In genomic region chr15:77799491-77800474, GRCm38 (mm10) we compare ENCODE assay signal across 9 mouse cellular contexts. TPM values are rescaled to one million over a fixed set of nuclear protein-coding genes. Genes with fewer than 3 reads are reported as not detected.
DNase-seq lines count a peak whose midpoint lies in the region; ATAC-seq and TF ChIP-seq lines count a peak whose summit lies in the region.
"Had no signal": no experiment of that assay in that cellular context is flagged by ENCODE, and none has a peak within 500 bp of the region (broad histone marks: within the 10 kb centered on the region; RNA-seq: fewer than 3 reads in every experiment).

No protein-coding gene starts in this region.

- H3K4me1 ChIP-seq in lung, embryonic 15.5 days, result peaks cover 57% of the 10 kb centered on the region
- peaks cover 22% of the 10 kb centered on the region for H3K4me1 ChIP-seq in cortical plate, adult 2 months (ENCODE audit: control insufficient read depth, insufficient read depth, low read length)
- H3K4me1 ChIP-seq in intestine, embryonic 15.5 days (replicated peaks), result peaks cover 49% of the 10 kb centered on the region
- peaks cover 53% of the 10 kb centered on the region for H3K4me1 ChIP-seq in stomach, embryonic 15.5 days

- no peaks in the 10 kb centered on the region for H3K9me3 ChIP-seq in lung, embryonic 15.5 days
- no peaks in the 10 kb centered on the region for H3K9me3 ChIP-seq in intestine, embryonic 15.5 days
- no peaks in the 10 kb centered on the region for H3K9me3 ChIP-seq in stomach, embryonic 15.5 days

- no peak for DNase-seq in lung, postnatal 14 days
- DNase-seq in ovary, postnatal 10 days (ENCODE audit: low spot score), result no peak
- no peak for DNase-seq in Muller cell, postnatal 12 days (ENCODE audit: inconsistent ontology term)

- peak overlapping the region; percentile 95 for H3K27ac ChIP-seq in lung, embryonic 15.5 days
- H3K27ac ChIP-seq in cortical plate, adult 2 months (ENCODE audit: insufficient read depth, low read length), result peak overlapping the region; percentile 81
- H3K27ac ChIP-seq in intestine, embryonic 15.5 days, result peak overlapping the region; percentile 95
- H3K27ac ChIP-seq in stomach, embryonic 15.5 days, result peak overlapping the region; percentile 94

- WGBS in lung, embryonic 15.5 days, result 76% methylated on average over 8 of the region's 8 CpGs
- WGBS in intestine, embryonic 15.5 days, result 69% methylated on average over 8 of the region's 8 CpGs
- 77% methylated on average over 8 of the region's 8 CpGs for WGBS in stomach, embryonic 15.5 days

- no peaks in the 10 kb centered on the region for H3K27me3 ChIP-seq in lung, embryonic 15.5 days
- no peaks in the 10 kb centered on the region for H3K27me3 ChIP-seq in intestine, embryonic 15.5 days (replicated peaks)
- no peaks in the 10 kb centered on the region for H3K27me3 ChIP-seq in stomach, embryonic 15.5 days (replicated peaks)

- no peak for TF ChIP-seq POLR2A in cortical plate, adult 2 months (IDR thresholded peaks at IDR 0.05; ENCODE audit: extremely low read depth, insufficient read depth, low read length)

- peaks cover 42% of the 10 kb centered on the region for H3K36me3 ChIP-seq in lung, embryonic 15.5 days
- H3K36me3 ChIP-seq in intestine, embryonic 15.5 days, result peaks cover 33% of the 10 kb centered on the region
- peaks cover 47% of the 10 kb centered on the region for H3K36me3 ChIP-seq in stomach, embryonic 15.5 days

- TF ChIP-seq CTCF in cortical plate, adult 2 months (IDR thresholded peaks at IDR 0.05; ENCODE audit: extremely low read depth, insufficient read depth, low read length), result no peak

- 0 out of 2 replicates have a peak overlapping the region, but pooled peaks have one; percentile 30 for H3K4me2 ChIP-seq in lung, embryonic 15.5 days
- H3K4me2 ChIP-seq in intestine, embryonic 15.5 days (replicated peaks), result peak overlapping the region; percentile 10; the same call in 1 of the 2 replicates
- H3K4me2 ChIP-seq in stomach, embryonic 15.5 days, result peak overlapping the region; percentile 3; the same call in 1 of the 2 replicates

- peak overlapping the region; percentile 25 for H3K9ac ChIP-seq in lung, embryonic 15.5 days
- H3K9ac ChIP-seq in intestine, embryonic 15.5 days, result no peak overlapping the region; the same call in 1 of the 2 replicates
- no peak overlapping the region for H3K9ac ChIP-seq in stomach, embryonic 15.5 days

- no peak for ATAC-seq in lung, embryonic 15.5 days (ENCODE audit: borderline replicate concordance, extremely low read depth, low FRiP score, low TSS enrichment)
- ATAC-seq in intestine, embryonic 15.5 days, result no peak
- ATAC-seq in stomach, embryonic 15.5 days (ENCODE audit: insufficient read depth, low FRiP score, low read depth), result no peak
- ATAC-seq in cerebellum, adult (ENCODE audit: insufficient number of reproducible peaks, low FRiP score, low TSS enrichment), result no peak

- no peak overlapping the region for H3K4me3 ChIP-seq in lung, embryonic 15.5 days
- H3K4me3 ChIP-seq in cortical plate, adult 2 months (ENCODE audit: insufficient read depth, low read length), result no peak overlapping the region
- no peak overlapping the region for H3K4me3 ChIP-seq in intestine, embryonic 15.5 days (replicated peaks)
- no peak overlapping the region for H3K4me3 ChIP-seq in stomach, embryonic 15.5 days (replicated peaks)
- H3K4me3 ChIP-seq: erythroblast, embryonic 14.5 days had no signal

RNA-seq across cellular contexts. Expression of gene Myh9, which starts 42.2 kb away (rescaled TPM):
- polyA plus RNA-seq in lung, embryonic 15.5 days (2015; fragmentation: Nextera tagmentation; extraction: Ambion mirVana), result 62.5 and 67.7 TPM in 2 replicates
- polyA plus RNA-seq in cortical plate, adult 2 months (2012; rRNA removed), result 32.6 and 34.2 TPM in 2 replicates
- 51.6 and 52.9 TPM in 2 replicates for polyA plus RNA-seq in intestine, embryonic 15.5 days (2015; fragmentation: Nextera tagmentation; extraction: Ambion mirVana)
- 57.0 TPM in 2 replicates for polyA plus RNA-seq in stomach, embryonic 15.5 days (2015; fragmentation: Nextera tagmentation; extraction: Ambion mirVana)

RNA-seq across cellular contexts. Expression of gene Apol8, which starts 43.0 kb away (rescaled TPM):
- 0.23 TPM in 1 of 2 replicates, not detected in the other for polyA plus RNA-seq in lung, embryonic 15.5 days (2015; fragmentation: Nextera tagmentation; extraction: Ambion mirVana)
- 4.8 and 6.2 TPM in 2 replicates for polyA plus RNA-seq in cortical plate, adult 2 months (2012; rRNA removed)
- polyA plus RNA-seq in intestine, embryonic 15.5 days (2015; fragmentation: Nextera tagmentation; extraction: Ambion mirVana), result 0.18 and 0.35 TPM in 2 replicates
- polyA plus RNA-seq in stomach, embryonic 15.5 days (2015; fragmentation: Nextera tagmentation; extraction: Ambion mirVana), result 0.75 and 1.7 TPM in 2 replicates
